Mouse (Mus musculus): ENCODE data around the gene Raf1.

Gene Raf1

DNA sequence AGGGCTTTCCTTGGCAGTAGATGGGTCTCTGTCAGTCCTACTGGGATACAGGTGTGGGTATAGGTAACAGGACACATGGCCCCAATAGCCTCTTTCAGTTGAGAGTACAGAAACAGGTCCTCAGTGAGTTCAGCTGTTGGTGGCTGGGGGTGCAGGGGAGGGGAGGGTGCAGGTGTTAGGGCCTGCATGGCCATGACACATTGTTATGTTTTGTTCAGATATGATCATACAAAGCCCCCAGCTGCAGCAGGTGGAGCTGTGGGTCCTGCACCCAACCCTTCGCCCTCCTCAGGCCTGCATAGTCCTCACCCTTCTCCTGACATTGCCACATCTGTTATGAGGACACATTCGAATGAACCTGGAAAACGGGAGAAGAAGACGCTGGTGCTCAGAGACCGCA is 66.1 kb downstream of the Raf1 start:
- DNase-seq: no peak

GRCm38 (mm10) chr6:115609121-115609520 is 67.3 kb downstream of the Raf1 start:
- DNase-seq: no peak

DNA sequence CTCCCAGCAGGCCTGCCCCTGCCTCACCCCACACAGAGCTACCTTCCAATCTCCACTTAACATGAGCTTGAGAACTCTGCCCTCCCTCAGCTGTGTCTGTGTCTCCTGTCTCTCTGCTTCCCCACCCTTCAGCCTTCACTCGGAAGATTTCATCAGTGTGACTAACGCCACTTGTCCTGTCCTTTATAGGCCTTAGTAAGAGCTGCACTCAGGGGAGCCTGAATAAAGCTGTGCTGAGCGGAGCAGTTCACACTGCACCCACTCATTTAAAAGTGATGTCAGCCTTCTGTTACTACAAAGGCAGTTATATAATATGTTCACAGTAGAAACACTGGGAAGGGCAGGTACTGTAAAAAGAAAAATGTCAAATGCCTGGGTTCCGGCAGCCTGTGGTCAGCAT is 69.0 kb downstream of the Raf1 start:
- DNase-seq: no peak

DNA sequence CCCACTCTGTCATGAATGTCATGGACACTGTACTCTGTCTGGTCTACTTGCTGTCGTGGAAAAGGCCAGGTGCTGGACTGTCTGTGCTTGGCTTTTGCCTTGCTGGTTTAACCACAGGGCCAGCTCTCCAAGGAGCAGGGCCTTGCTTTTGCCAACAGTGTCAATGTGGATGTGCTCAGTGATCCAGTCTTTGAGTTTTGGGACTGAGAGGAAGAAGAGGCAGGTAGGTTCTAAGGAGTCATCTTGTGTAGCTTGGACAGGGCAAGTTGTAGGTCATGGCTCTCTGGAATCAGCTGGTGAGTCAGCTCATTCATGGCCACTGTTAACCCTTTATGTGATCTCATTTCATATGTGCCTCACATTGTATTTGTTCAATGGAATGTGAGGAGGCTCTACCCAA is 70.0 kb downstream of the Raf1 start:
- DNase-seq: no peak

DNA sequence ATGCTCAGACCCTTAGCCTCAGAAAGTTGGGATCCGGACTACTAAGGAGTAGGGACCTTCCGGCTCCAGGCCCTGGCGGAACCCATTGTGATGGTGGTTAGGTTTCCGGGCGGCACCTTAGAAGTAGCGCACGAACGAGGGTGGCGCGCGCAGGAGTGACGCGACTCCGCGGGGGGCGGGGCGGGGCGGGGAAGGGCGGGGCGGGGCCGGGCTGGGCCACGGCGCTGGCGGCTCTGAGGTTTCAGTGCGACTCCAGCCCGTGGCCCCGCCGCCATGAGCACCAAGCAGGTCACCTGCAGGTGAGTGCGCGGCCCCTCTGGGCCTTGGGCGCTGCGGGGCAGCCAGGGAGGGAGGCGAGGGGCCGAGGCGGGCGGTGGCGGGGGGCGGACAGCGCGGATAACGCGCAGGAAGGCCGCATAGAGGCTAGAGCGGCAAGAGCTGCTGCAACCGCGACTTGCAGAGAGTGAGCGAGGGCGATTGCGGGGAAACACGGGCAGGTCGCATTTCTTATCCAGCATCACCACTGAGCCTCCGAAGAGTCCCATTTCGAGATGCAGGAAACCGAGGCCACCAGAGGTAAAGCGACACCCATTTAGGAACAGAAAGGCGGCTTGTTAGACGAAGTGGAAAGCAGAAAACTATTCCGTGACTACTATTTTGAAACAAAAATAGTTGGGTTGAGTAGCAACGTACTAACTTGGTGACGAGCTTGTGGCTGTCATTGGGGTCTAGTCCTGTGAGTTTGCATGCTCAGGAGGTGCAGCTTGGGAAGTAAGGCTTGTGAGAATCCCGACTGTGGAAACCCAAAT is 74.5 kb downstream of the Raf1 start, which contains the start of gene Mkrn2:
Gene Mkrn2 (plus strand): TSS at position 188 of the 809 bp plus-strand sequence.
- peak; percentile 85 for DNase-seq

- DNase-seq: peak; percentile 38
These were observed 75.1 kb downstream of the Raf1 start for GRCm38 (mm10) chr6:115601322-115601714.

DNA sequence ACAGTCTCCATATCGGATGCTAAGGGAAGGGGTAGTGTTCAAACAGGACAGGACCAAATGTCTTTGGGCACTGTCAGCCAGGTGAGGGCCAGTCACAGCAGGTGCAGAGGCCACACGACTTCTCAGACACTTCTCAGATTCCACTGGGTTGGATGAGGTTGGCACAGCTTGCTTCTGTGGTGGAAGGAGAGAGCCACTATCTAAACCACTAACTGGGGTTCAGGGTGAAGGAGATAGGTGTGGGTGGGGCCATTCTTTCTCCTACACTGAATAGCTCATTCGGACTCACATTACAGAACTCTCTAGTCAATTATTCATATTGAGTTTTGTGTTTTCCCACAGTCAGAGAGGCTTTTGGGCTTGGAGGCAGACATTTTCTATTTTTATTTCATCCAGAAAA is 80.8 kb downstream of the Raf1 start:
- no peak for DNase-seq

DNA sequence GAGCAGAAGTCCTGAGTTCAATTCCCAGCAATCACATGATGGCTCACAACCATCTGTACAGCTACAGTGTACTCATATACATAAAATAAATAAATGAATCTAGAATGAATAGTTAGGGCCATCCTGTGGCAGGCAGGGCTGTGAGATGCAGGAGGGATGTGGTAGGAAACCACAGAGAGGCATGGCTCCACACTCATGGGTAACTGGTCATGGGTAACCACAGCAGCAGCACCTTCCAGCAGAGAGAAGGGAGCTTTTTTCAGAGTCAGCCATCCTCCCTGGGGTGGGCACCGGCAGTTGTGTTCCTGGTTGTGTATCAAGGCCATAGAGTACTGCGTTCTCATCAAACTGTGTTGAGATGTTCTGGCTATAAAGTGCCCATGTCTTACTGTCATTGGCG is 82.0 kb downstream of the Raf1 start:
- DNase-seq: no peak

DNA sequence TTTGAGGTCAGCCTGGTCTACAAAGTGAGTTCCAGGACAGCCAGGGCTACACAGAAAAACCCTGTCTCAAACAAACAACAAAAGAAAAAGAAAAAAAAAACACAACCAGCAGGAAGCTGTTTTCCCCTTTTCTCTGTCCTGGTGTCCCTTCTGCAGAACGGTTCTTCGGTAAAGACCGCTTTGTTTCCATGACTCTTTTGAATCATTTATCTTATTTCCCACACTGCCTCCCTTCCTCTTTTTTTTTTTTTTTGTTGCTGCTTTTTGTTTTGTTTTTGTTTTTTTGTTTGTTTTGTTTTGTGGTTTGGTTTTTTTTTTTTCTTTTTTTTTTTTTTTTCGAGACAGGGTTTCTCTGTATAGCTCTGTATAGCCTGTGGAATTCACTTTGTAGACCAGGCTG is 83.2 kb downstream of the Raf1 start:
- no peak for DNase-seq

DNA sequence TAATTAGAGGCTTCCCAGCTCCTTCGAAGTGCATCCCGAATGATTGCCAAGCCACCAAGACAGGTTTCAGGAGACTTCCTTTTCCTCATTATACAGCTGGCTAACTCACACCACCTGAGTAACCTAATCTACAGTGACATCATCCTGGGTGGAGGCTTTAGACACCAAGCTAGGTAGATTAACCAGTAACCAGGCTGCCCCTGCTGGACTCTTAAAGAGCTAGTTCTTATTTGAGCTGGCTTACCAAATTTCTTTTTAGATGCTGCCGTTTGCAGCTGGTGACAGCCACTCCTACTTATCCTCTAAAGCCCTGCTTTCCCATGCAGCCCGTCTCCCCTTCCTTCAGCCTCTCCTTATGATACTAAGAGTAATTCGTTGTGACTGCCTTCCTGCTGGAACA is 84.0 kb downstream of the Raf1 start, which contains the start of gene Mkrn2os:
Gene Mkrn2os (minus strand): TSS at position 119 of the 400 bp plus-strand sequence.
- no peak for DNase-seq

- DNase-seq: no peak
These were observed 84.6 kb downstream of the Raf1 start for GRCm38 (mm10) chr6:115591692-115592359.

DNA sequence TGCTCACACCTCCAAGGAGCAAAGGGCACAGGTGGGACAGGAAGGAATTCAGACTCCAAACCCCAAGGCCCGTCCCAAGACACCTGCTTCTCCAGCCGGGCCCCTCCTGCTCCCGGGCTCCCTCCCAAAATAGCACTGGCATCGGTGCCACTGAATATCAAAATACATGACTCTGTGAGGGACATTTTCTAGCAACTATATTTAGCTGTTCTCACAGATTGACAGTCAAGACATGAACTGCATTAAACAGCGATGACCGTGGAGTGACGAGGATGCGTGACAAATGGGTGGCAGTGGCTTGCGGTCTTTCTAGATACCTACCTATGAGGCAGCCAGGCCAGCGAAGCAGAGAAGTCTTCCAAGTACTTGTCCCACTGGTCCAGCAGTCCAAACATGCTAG is 90.1 kb downstream of the Raf1 start:
- no peak for DNase-seq

GRCm38 (mm10) chr6:115584176-115584575 is 92.3 kb downstream of the Raf1 start:
- no peak for DNase-seq

- DNase-seq: no peak
These were observed 92.9 kb downstream of the Raf1 start for GRCm38 (mm10) chr6:115583430-115584125.

DNA sequence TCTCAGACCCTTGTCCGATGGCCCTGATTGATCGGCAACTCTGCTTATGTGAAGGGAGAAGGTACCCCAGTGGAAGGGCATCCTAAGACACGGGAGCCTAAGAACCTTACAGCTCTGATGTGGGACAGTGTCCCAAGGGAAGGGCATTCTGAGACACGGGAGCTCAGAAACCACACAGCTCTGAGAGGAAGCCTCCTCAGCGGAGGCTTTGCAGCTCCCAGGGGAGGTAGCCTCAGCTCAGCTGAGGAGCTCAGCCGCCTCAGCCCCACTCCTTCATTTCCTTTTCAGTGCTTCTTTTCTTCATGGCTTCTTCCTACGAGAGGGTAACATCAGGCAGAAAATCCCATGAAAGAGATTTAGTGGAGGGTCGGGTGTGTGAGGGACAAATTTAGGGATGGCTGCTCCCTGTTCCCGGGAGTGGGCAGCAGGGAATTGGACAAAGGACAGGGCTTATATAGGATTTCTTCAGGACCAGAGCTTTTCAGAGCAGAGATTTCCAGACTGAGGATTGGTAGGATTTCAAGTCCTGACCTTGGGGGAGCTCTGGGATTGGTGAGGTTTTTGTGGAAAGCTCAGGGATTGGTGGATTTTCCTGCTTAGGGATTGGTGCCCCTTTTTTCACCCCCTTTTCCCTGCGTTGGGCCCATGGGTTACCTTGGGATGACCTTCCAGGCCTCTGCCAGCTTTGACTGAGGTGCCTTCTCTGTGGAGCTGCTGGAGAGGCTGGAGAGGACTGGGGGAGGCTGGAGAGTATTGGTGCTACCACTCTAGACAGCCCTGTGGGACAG is 93.9 kb downstream of the Raf1 start:
- DNase-seq: no peak

- no peak for DNase-seq
These were observed 95.6 kb downstream of the Raf1 start for GRCm38 (mm10) chr6:115580810-115581209.

GRCm38 (mm10) chr6:115577941-115578340 is 98.5 kb downstream of the Raf1 start:
- DNase-seq: no peak

DNA sequence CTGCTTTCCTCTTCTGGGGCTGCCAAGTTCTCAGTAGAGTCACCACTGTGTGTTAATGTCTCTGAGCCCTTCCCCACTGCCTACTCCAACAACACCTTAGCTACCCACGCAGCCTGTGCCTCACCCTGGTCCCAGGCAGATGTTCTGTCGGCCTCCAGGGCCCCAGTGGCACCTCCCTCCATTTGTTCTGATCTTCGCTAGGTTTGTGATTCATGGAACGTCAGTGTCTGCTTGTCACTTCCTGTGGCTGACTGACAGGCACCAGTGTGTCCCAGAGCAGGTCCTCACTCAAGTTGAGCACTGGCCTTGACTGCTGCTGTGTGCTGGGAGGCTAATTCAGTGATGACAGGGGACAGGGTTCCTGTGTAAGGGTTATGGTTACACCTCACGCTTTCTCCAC is 99.0 kb downstream of the Raf1 start:
- DNase-seq: no peak

DNA sequence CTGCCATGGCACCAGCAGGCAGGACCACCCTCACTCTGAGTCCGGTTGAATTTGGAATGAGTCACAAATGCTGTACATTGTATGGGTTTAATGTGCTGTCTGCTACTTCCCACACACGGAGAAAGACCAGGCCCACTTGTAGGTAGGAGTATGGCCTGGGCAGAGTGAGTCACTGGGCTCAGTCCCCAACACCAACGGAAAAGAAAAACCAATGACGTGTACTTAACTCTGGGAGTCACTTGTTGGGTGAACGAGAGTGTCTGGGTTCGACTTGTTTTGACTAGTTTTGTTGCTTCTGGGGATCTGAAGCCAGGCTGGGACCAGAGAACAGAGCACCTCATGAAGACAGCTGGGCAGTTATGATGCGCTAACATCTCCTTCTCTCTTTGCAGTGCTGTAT is 102.3 kb downstream of the Raf1 start:
- no peak for DNase-seq
